Comparison of ENCODE assay signal across 26 mouse cellular contexts in the genomic region with DNA sequence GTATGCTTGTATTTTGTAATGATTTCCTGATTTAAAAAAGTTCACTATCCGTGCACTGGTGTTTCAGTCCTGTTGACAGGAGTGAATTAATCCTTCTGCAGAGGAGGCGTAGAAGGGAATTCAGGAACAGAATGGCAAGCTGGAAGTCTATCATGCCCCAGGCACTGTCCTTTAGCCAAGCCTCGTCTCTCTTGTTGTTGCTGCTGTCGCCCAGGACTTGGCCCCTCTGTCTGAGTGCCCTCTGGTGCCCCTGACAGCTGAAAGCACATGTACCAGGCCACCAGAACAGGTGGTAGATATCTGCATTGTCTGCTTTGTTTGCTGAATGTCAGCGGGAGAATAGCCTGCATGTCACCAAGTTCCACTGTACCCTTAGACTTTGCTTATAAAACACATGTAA.
"Had no signal": no experiment of that assay in that cellular context is flagged by ENCODE, and none has a peak within 500 bp of the region (broad histone marks: within the 10 kb centered on the region; RNA-seq: fewer than 3 reads in every experiment).

No protein-coding gene starts in this region.

- H3K4me2 ChIP-seq: heart, embryonic 12.5 days; hindbrain, embryonic 13.5 days; hindbrain, embryonic 15.5 days; intestine, embryonic 15.5 days; kidney, embryonic 15.5 days; limb, embryonic 13.5 days; limb, embryonic 15.5 days; liver, embryonic 12.5 days had no signal

- H3K9ac ChIP-seq: heart, embryonic 12.5 days; hindbrain, embryonic 13.5 days; hindbrain, embryonic 15.5 days; intestine, embryonic 15.5 days; kidney, embryonic 15.5 days; limb, embryonic 13.5 days; limb, embryonic 15.5 days; liver, embryonic 12.5 days; liver, embryonic 14.5 days had no signal

- DNase-seq: gastrocnemius, postnatal 14 days; gastrocnemius, postnatal 36 days; heart, adult 18-20 months; heart, postnatal 14 days; heart, postnatal 36 days; kidney, adult 11 months; kidney, adult 2 months; kidney, adult 9 months; kidney, postnatal 14 days; kidney, postnatal 36 days; layer of hippocampus, adult 9-11 months; layer of hippocampus, postnatal 36 days; lung, adult 18-20 months had no signal

- H3K27ac ChIP-seq: heart, embryonic 10.5 days; hindbrain, embryonic 13.5 days; hindbrain, embryonic 15.5 days; intestine, embryonic 15.5 days; kidney, embryonic 15.5 days; kidney, postnatal 0 days; layer of hippocampus, adult 2 months; limb, embryonic 13.5 days; limb, embryonic 15.5 days; liver, embryonic 12.5 days; liver, embryonic 14.5 days had no signal

- H3K4me1 ChIP-seq: heart, embryonic 10.5 days; heart, embryonic 12.5 days; hindbrain, embryonic 13.5 days; hindbrain, embryonic 15.5 days; intestine, embryonic 15.5 days; kidney, embryonic 15.5 days; limb, embryonic 13.5 days; limb, embryonic 15.5 days; liver, embryonic 12.5 days had no signal

- H3K9me3 ChIP-seq: heart, embryonic 10.5 days; heart, embryonic 12.5 days; hindbrain, embryonic 13.5 days; hindbrain, embryonic 15.5 days; intestine, embryonic 15.5 days; kidney, embryonic 15.5 days; limb, embryonic 13.5 days; limb, embryonic 15.5 days; liver, embryonic 12.5 days had no signal

- H3K4me3 ChIP-seq: heart, embryonic 10.5 days; heart, embryonic 12.5 days; hindbrain, embryonic 13.5 days; hindbrain, embryonic 15.5 days; intestine, embryonic 15.5 days; kidney, embryonic 15.5 days; layer of hippocampus, adult 2 months; limb, embryonic 13.5 days; limb, embryonic 15.5 days; liver, embryonic 12.5 days had no signal

- ATAC-seq: inflammation-experienced regulatory T-cells, adult 6 months; intestine, embryonic 15.5 days; liver, embryonic 12.5 days had no signal

- H3K27me3 ChIP-seq: heart, embryonic 12.5 days; hindbrain, embryonic 13.5 days; hindbrain, embryonic 15.5 days; intestine, embryonic 15.5 days; kidney, embryonic 15.5 days; limb, embryonic 13.5 days; limb, embryonic 15.5 days; liver, embryonic 12.5 days had no signal

- H3K36me3 ChIP-seq: heart, embryonic 10.5 days; heart, embryonic 12.5 days; hindbrain, embryonic 13.5 days; hindbrain, embryonic 15.5 days; intestine, embryonic 15.5 days; kidney, embryonic 15.5 days; limb, embryonic 13.5 days; limb, embryonic 15.5 days; liver, embryonic 12.5 days had no signal
